Comparison of ENCODE assay signal across 8 mouse cellular contexts in the genomic region with DNA sequence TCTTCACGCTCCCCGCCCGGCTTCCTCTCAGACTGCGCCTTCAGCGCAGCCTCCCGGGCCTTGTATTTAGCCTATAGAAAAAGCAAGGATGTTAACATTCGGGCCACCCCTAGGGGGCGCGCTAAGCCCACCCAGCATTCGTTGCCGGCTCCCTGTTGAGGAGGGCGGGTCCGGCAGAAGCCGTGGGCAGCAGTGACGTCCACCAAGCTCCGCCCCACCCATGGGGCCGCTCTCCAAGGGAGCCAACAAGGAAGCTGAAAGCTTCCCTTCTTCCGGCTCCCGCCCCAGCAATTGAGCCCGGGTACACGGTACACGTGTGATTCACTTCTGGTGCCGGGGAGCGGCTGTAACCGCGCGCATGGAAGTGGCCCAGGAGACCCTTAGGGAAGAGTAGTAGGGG. TPM values are rescaled to one million over a fixed set of nuclear protein-coding genes. Genes with fewer than 3 reads are reported as not detected.
DNase-seq lines count a peak whose midpoint lies in the region; ATAC-seq and TF ChIP-seq lines count a peak whose summit lies in the region.

No protein-coding gene starts in this region.

- no peaks in the 10 kb centered on the region for H3K27me3 ChIP-seq in embryonic facial prominence, embryonic 12.5 days
- H3K27me3 ChIP-seq in limb, embryonic 11.5 days (ENCODE audit: control insufficient read depth, insufficient read depth, low read length): no peaks in the 10 kb centered on the region
- H3K27me3 ChIP-seq in midbrain, embryonic 13.5 days: no peaks in the 10 kb centered on the region
- no peaks in the 10 kb centered on the region for H3K27me3 ChIP-seq in small intestine, adult 2 months (ENCODE audit: control insufficient read depth, insufficient read depth, low read length)

- peak; percentile 86 for ATAC-seq in embryonic facial prominence, embryonic 12.5 days (ENCODE audit: insufficient number of reproducible peaks, insufficient read depth, low FRiP score, low TSS enrichment)
- peak; percentile 82 for ATAC-seq in limb, embryonic 11.5 days (ENCODE audit: insufficient number of reproducible peaks, low FRiP score, low TSS enrichment, low read depth)
- ATAC-seq in midbrain, embryonic 13.5 days: peak; percentile 93

- H3K4me1 ChIP-seq in embryonic facial prominence, embryonic 12.5 days: peaks cover 27% of the 10 kb centered on the region
- peaks cover 17% of the 10 kb centered on the region for H3K4me1 ChIP-seq in limb, embryonic 11.5 days (ENCODE audit: control insufficient read depth, insufficient read depth, low read length)
- H3K4me1 ChIP-seq in midbrain, embryonic 13.5 days (replicated peaks): peaks cover 24% of the 10 kb centered on the region
- peaks cover 21% of the 10 kb centered on the region for H3K4me1 ChIP-seq in small intestine, adult 2 months (ENCODE audit: control insufficient read depth, insufficient read depth, insufficient read length, low read length)

- DNase-seq in 3T3-L1 (ENCODE audit: low read depth, low spot score): peak; percentile 97
- DNase-seq in adrenal gland, postnatal 36 days: peak; percentile 98 to 99
- DNase-seq in heart, adult 18-20 months: peak; percentile 96 to 98
- peak; percentile 95 for DNase-seq in kidney, adult 18-20 months
- peak; percentile 99 for DNase-seq in limb, embryonic 11.5 days (ENCODE audit: low spot score)

- WGBS in embryonic facial prominence, embryonic 12.5 days: under 1% methylated on average over 27 of the region's 27 CpGs
- 1% methylated on average over 27 of the region's 27 CpGs for WGBS in limb, embryonic 11.5 days
- under 1% methylated on average over 27 of the region's 27 CpGs for WGBS in midbrain, embryonic 13.5 days
- under 1% methylated on average over 27 of the region's 27 CpGs for WGBS in small intestine, adult 2 months

- no peaks in the 10 kb centered on the region for H3K9me3 ChIP-seq in embryonic facial prominence, embryonic 12.5 days
- H3K9me3 ChIP-seq in limb, embryonic 11.5 days (ENCODE audit: control insufficient read depth, low read length): no peaks in the 10 kb centered on the region
- no peaks in the 10 kb centered on the region for H3K9me3 ChIP-seq in midbrain, embryonic 13.5 days

- H3K4me3 ChIP-seq in embryonic facial prominence, embryonic 12.5 days: peak overlapping the region; percentile 37
- peak overlapping the region; percentile 33 for H3K4me3 ChIP-seq in limb, embryonic 11.5 days (ENCODE audit: low read depth, low read length)
- H3K4me3 ChIP-seq in midbrain, embryonic 13.5 days (replicated peaks): peak overlapping the region; percentile 27
- H3K4me3 ChIP-seq in small intestine, adult 2 months (ENCODE audit: low read depth, low read length): peak overlapping the region; percentile 62

- TF ChIP-seq POLR2A in small intestine, adult 2 months (IDR thresholded peaks at IDR 0.05; ENCODE audit: low read depth, low read length): no peak

- H3K36me3 ChIP-seq in embryonic facial prominence, embryonic 12.5 days: peaks cover 64% of the 10 kb centered on the region
- peaks cover 29% of the 10 kb centered on the region for H3K36me3 ChIP-seq in limb, embryonic 11.5 days (ENCODE audit: control insufficient read depth, insufficient read depth, low read length)
- H3K36me3 ChIP-seq in midbrain, embryonic 13.5 days: peaks cover 72% of the 10 kb centered on the region
- H3K36me3 ChIP-seq in small intestine, adult 2 months (ENCODE audit: control insufficient read depth, insufficient read depth, low read length): peaks cover 38% of the 10 kb centered on the region

- H3K4me2 ChIP-seq in embryonic facial prominence, embryonic 12.5 days (replicated peaks): peak overlapping the region; percentile 62
- H3K4me2 ChIP-seq in limb, embryonic 11.5 days (ENCODE audit: low read depth, severe bottlenecking): peak overlapping the region; percentile 65
- peak overlapping the region; percentile 50 for H3K4me2 ChIP-seq in midbrain, embryonic 13.5 days (replicated peaks)

- peak; percentile 99 for TF ChIP-seq CTCF in small intestine, adult 2 months (IDR thresholded peaks at IDR 0.05; ENCODE audit: extremely low read depth, insufficient read length, insufficient replicate concordance, low read depth, low read length)

- peak overlapping the region; percentile 73 for H3K27ac ChIP-seq in embryonic facial prominence, embryonic 12.5 days
- 0 out of 2 replicates have a peak overlapping the region, but pooled peaks have one; percentile 37 for H3K27ac ChIP-seq in limb, embryonic 11.5 days (replicated peaks; ENCODE audit: low read depth, low read length)
- H3K27ac ChIP-seq in midbrain, embryonic 13.5 days: peak overlapping the region; percentile 57
- peak overlapping the region; percentile 43 for H3K27ac ChIP-seq in small intestine, adult 2 months (ENCODE audit: insufficient read depth, low read depth, low read length)

- H3K9ac ChIP-seq in embryonic facial prominence, embryonic 12.5 days: peak overlapping the region; percentile 13; the same call in 1 of the 2 replicates
- H3K9ac ChIP-seq in limb, embryonic 11.5 days (ENCODE audit: low read length): peak overlapping the region; percentile 46
- peak overlapping the region; percentile 8; the same call in 1 of the 2 replicates for H3K9ac ChIP-seq in midbrain, embryonic 13.5 days (replicated peaks)

RNA-seq across cellular contexts. Expression of a gene that starts 10.6 kb away (rescaled TPM):
- total RNA-seq in adrenal gland, postnatal 36 days (2021): 100 to 1,000 TPM; 101 to 103 TPM
- 103 and 114 TPM in 2 replicates for polyA plus RNA-seq in embryonic facial prominence, embryonic 12.5 days (2016; fragmentation: Nextera tagmentation; extraction: Ambion mirVana)
- 10 to 100 TPM; 49.2 to 49.9 TPM for total RNA-seq in heart, adult 18-20 months (2021)
- 87.0 and 91.4 TPM in 2 replicates for polyA plus RNA-seq in limb, embryonic 11.5 days (2014; fragmentation: Nextera tagmentation; extraction: Ambion mirVana)
- polyA plus RNA-seq in midbrain, embryonic 13.5 days (2015; fragmentation: Nextera tagmentation; extraction: Ambion mirVana): 85.2 and 90.3 TPM in 2 replicates
- 10.5 and 17.6 TPM in 2 replicates for polyA plus RNA-seq in small intestine, adult 2 months (2012; rRNA removed)

RNA-seq across cellular contexts. Expression of a gene that starts 12.5 kb away (rescaled TPM):
- total RNA-seq in adrenal gland, postnatal 36 days (2021): 10 to 100 TPM; 51.6 to 54.2 TPM
- 25.0 and 26.1 TPM in 2 replicates for polyA plus RNA-seq in embryonic facial prominence, embryonic 12.5 days (2016; fragmentation: Nextera tagmentation; extraction: Ambion mirVana)
- 10 to 100 TPM; 19.2 to 22.6 TPM for total RNA-seq in heart, adult 18-20 months (2021)
- polyA plus RNA-seq in limb, embryonic 11.5 days (2014; fragmentation: Nextera tagmentation; extraction: Ambion mirVana): 20.0 and 22.1 TPM in 2 replicates
- polyA plus RNA-seq in midbrain, embryonic 13.5 days (2015; fragmentation: Nextera tagmentation; extraction: Ambion mirVana): 28.4 and 30.1 TPM in 2 replicates
- polyA plus RNA-seq in small intestine, adult 2 months (2012; rRNA removed): 15.1 and 30.2 TPM in 2 replicates

RNA-seq across cellular contexts. Expression of a gene that starts 24.2 kb away (rescaled TPM):
- total RNA-seq in adrenal gland, postnatal 36 days (2021): 10 to 100 TPM; 47.3 to 60.4 TPM
- polyA plus RNA-seq in embryonic facial prominence, embryonic 12.5 days (2016; fragmentation: Nextera tagmentation; extraction: Ambion mirVana): 48.9 and 53.6 TPM in 2 replicates
- 10 to 100 TPM; 24.4 to 26.7 TPM for total RNA-seq in heart, adult 18-20 months (2021)
- polyA plus RNA-seq in limb, embryonic 11.5 days (2014; fragmentation: Nextera tagmentation; extraction: Ambion mirVana): 46.7 and 51.5 TPM in 2 replicates
- 79.0 and 83.4 TPM in 2 replicates for polyA plus RNA-seq in midbrain, embryonic 13.5 days (2015; fragmentation: Nextera tagmentation; extraction: Ambion mirVana)
- polyA plus RNA-seq in small intestine, adult 2 months (2012; rRNA removed): 29.4 and 60.2 TPM in 2 replicates

RNA-seq across cellular contexts. Expression of a gene that starts 40.4 kb away (rescaled TPM):
- total RNA-seq in adrenal gland, postnatal 36 days (2021): under 1 TPM; 0.10 to 0.30 TPM
- polyA plus RNA-seq in embryonic facial prominence, embryonic 12.5 days (2016; fragmentation: Nextera tagmentation; extraction: Ambion mirVana): 0.10 and 0.18 TPM in 2 replicates
- 1 to 10 TPM; 1.2 TPM for total RNA-seq in heart, adult 18-20 months (2021)
- polyA plus RNA-seq in limb, embryonic 11.5 days (2014; fragmentation: Nextera tagmentation; extraction: Ambion mirVana): 0.13 and 0.33 TPM in 2 replicates
- polyA plus RNA-seq in midbrain, embryonic 13.5 days (2015; fragmentation: Nextera tagmentation; extraction: Ambion mirVana): not detected in 2 replicates
- 0.29 and 1.8 TPM in 2 replicates for polyA plus RNA-seq in small intestine, adult 2 months (2012; rRNA removed)

RNA-seq across cellular contexts. Expression of a gene that starts 57.0 kb away (rescaled TPM):
- total RNA-seq in adrenal gland, postnatal 36 days (2021): 1 to 10 TPM in 1 of 2 experiments, under 1 TPM in 1; 0.56 to 1.8 TPM
- polyA plus RNA-seq in embryonic facial prominence, embryonic 12.5 days (2016; fragmentation: Nextera tagmentation; extraction: Ambion mirVana): 24.5 and 26.4 TPM in 2 replicates
- 1 to 10 TPM; 1.4 to 2.3 TPM for total RNA-seq in heart, adult 18-20 months (2021)
- polyA plus RNA-seq in limb, embryonic 11.5 days (2014; fragmentation: Nextera tagmentation; extraction: Ambion mirVana): 20.4 and 24.6 TPM in 2 replicates
- 4.3 and 4.8 TPM in 2 replicates for polyA plus RNA-seq in midbrain, embryonic 13.5 days (2015; fragmentation: Nextera tagmentation; extraction: Ambion mirVana)
- polyA plus RNA-seq in small intestine, adult 2 months (2012; rRNA removed): not detected in 2 replicates

Comparison
In these comparisons a context has a peak if more than half of its experiments do, and no peak if none do; other contexts are left out.
1. Peak in every context shown above with its lines: DNase-seq, ATAC-seq, H3K4me3 ChIP-seq and H3K27ac ChIP-seq.